In genomic region chr4:54282934-54283333, GRCm38 (mm10) we compare ENCODE assay signal across 14 mouse cellular contexts.
A peak's percentile ranks its signal among the peaks of the same experiment; 100 is the strongest.
DNase-seq lines count a peak whose midpoint lies in the region; ATAC-seq lines count a peak whose summit lies in the region.
"Had no signal": no experiment of that assay in that cellular context is flagged by ENCODE, and none has a peak within 500 bp of the region (broad histone marks: within the 10 kb centered on the region; RNA-seq: fewer than 3 reads in every experiment).

No protein-coding gene starts in this region.

- WGBS in midbrain, embryonic 14.5 days, result 97% methylated on average over 13 of the region's 13 CpGs
- 94% methylated on average over 13 of the region's 13 CpGs for WGBS in forebrain, embryonic 16.5 days

- H3K9me3 ChIP-seq in midbrain, embryonic 14.5 days (ENCODE audit: control insufficient read depth, low read length), result no peaks in the 10 kb centered on the region
- H3K9me3 ChIP-seq in forebrain, embryonic 16.5 days (ENCODE audit: control insufficient read depth, low read length), result no peaks in the 10 kb centered on the region
- H3K9me3 ChIP-seq: hindbrain, embryonic 10.5 days; limb, embryonic 10.5 days; liver, embryonic 15.5 days had no signal

- no peaks in the 10 kb centered on the region for H3K36me3 ChIP-seq in midbrain, embryonic 14.5 days (ENCODE audit: control insufficient read depth, insufficient read depth, low read length)
- H3K36me3 ChIP-seq in forebrain, embryonic 16.5 days (ENCODE audit: control insufficient read depth, insufficient read depth), result no peaks in the 10 kb centered on the region
- H3K36me3 ChIP-seq: hindbrain, embryonic 10.5 days; limb, embryonic 10.5 days; liver, embryonic 15.5 days had no signal

- H3K27me3 ChIP-seq in midbrain, embryonic 14.5 days (ENCODE audit: control insufficient read depth, insufficient read depth, low read length), result no peaks in the 10 kb centered on the region
- no peaks in the 10 kb centered on the region for H3K27me3 ChIP-seq in forebrain, embryonic 16.5 days (replicated peaks; ENCODE audit: control insufficient read depth, insufficient read depth, low read length)
- H3K27me3 ChIP-seq: liver, embryonic 15.5 days had no signal

- no peak overlapping the region for H3K9ac ChIP-seq in midbrain, embryonic 14.5 days (replicated peaks; ENCODE audit: low read length)
- H3K9ac ChIP-seq in forebrain, embryonic 16.5 days (replicated peaks; ENCODE audit: low read depth, low read length), result no peak overlapping the region
- H3K9ac ChIP-seq: liver, embryonic 15.5 days had no signal

- no peak overlapping the region for H3K4me2 ChIP-seq in midbrain, embryonic 14.5 days (ENCODE audit: low read length)
- H3K4me2 ChIP-seq in forebrain, embryonic 16.5 days (ENCODE audit: low read length), result no peak overlapping the region
- H3K4me2 ChIP-seq: liver, embryonic 15.5 days had no signal

- no peaks in the 10 kb centered on the region for H3K4me1 ChIP-seq in midbrain, embryonic 14.5 days (ENCODE audit: control insufficient read depth, insufficient read depth, low read length)
- H3K4me1 ChIP-seq in forebrain, embryonic 16.5 days (replicated peaks; ENCODE audit: control insufficient read depth, insufficient read depth, low read length), result no peaks in the 10 kb centered on the region
- H3K4me1 ChIP-seq: hindbrain, embryonic 10.5 days; limb, embryonic 10.5 days; liver, embryonic 15.5 days had no signal

- no peak for DNase-seq in frontal cortex, postnatal 25 days (ENCODE audit: low spot score in 2 of 2)
- DNase-seq in right cerebral cortex, adult 18-20 months, result peak; percentile 2
- no peak for DNase-seq in right cerebral cortex, postnatal 14 days
- peak; percentile 18 to 37 for DNase-seq in layer of hippocampus, postnatal 10 days (ENCODE audit: low spot score in 2 of 2)
- DNase-seq in midbrain, embryonic 14.5 days, result no peak
- DNase-seq in adrenal gland, adult 18-20 months (ENCODE audit: low spot score in 2 of 2), result no peak
- DNase-seq: kidney, adult 11 months; thymus, adult 18-20 months had no signal

- peak; percentile 67 for ATAC-seq in frontal cortex, adult (ENCODE audit: low TSS enrichment)
- ATAC-seq in midbrain, embryonic 14.5 days (ENCODE audit: low FRiP score, low TSS enrichment), result no peak
- ATAC-seq in forebrain, embryonic 16.5 days, result no peak

- no peak overlapping the region for H3K4me3 ChIP-seq in midbrain, embryonic 14.5 days (replicated peaks; ENCODE audit: low read depth, low read length)
- H3K4me3 ChIP-seq in forebrain, embryonic 16.5 days (replicated peaks; ENCODE audit: low read length), result no peak overlapping the region
- H3K4me3 ChIP-seq: hindbrain, embryonic 10.5 days; limb, embryonic 10.5 days; liver, embryonic 15.5 days had no signal

- H3K27ac ChIP-seq in midbrain, embryonic 14.5 days (replicated peaks; ENCODE audit: low read depth, low read length), result no peak overlapping the region
- H3K27ac ChIP-seq in forebrain, embryonic 16.5 days (ENCODE audit: low read length), result no peak overlapping the region
- H3K27ac ChIP-seq: hindbrain, embryonic 10.5 days; limb, embryonic 10.5 days; liver, embryonic 15.5 days; macrophage had no signal

Comparison
In these comparisons a context has a peak if more than half of its experiments do, and no peak if none do; other contexts are left out.
1. DNase-seq: peak in right cerebral cortex, adult 18-20 months (single experiment) and layer of hippocampus, postnatal 10 days (2 of 2); none in frontal cortex, postnatal 25 days (0 of 2), right cerebral cortex, postnatal 14 days (single experiment), midbrain, embryonic 14.5 days (single experiment) and adrenal gland, adult 18-20 months (0 of 2).